ENCODE assay signal across 14 mouse cellular contexts in genomic region chr4:133970876-133971275, GRCm38 (mm10). TPM values are rescaled to one million over a fixed set of nuclear protein-coding genes. Genes with fewer than 3 reads are reported as not detected.
A peak's percentile ranks its signal among the peaks of the same experiment; 100 is the strongest.
DNase-seq lines count a peak whose midpoint lies in the region; ATAC-seq lines count a peak whose summit lies in the region.
"Had no signal": no experiment of that assay in that cellular context is flagged by ENCODE, and none has a peak within 500 bp of the region (broad histone marks: within the 10 kb centered on the region; RNA-seq: fewer than 3 reads in every experiment).

No protein-coding gene starts in this region.

- no peak for ATAC-seq in forebrain, embryonic 16.5 days
- no peak for ATAC-seq in midbrain, embryonic 12.5 days (ENCODE audit: low FRiP score, low read depth)

- H3K4me2 ChIP-seq in forebrain, embryonic 16.5 days (ENCODE audit: low read length): no peak overlapping the region
- H3K4me2 ChIP-seq in midbrain, embryonic 12.5 days (replicated peaks): no peak overlapping the region
- H3K4me2 ChIP-seq: embryonic facial prominence, embryonic 13.5 days; heart, embryonic 12.5 days had no signal

- peaks cover 70% of the 10 kb centered on the region for H3K36me3 ChIP-seq in forebrain, embryonic 10.5 days (replicated peaks)
- peaks cover 5% of the 10 kb centered on the region; the same call in 1 of the 2 replicates for H3K36me3 ChIP-seq in forebrain, embryonic 16.5 days (ENCODE audit: control insufficient read depth, insufficient read depth)
- peaks cover 13% of the 10 kb centered on the region for H3K36me3 ChIP-seq in midbrain, embryonic 12.5 days

- no peaks in the 10 kb centered on the region for H3K9me3 ChIP-seq in forebrain, embryonic 10.5 days
- no peaks in the 10 kb centered on the region for H3K9me3 ChIP-seq in forebrain, embryonic 16.5 days (ENCODE audit: control insufficient read depth, low read length)
- H3K9me3 ChIP-seq in midbrain, embryonic 12.5 days: no peaks in the 10 kb centered on the region
- H3K9me3 ChIP-seq: embryonic facial prominence, embryonic 13.5 days; heart, embryonic 12.5 days had no signal

- 84% methylated on average over 13 of the region's 13 CpGs for WGBS in forebrain, embryonic 10.5 days
- WGBS in forebrain, embryonic 16.5 days: 34% methylated on average over 13 of the region's 13 CpGs
- 80% methylated on average over 13 of the region's 13 CpGs for WGBS in midbrain, embryonic 12.5 days

- H3K4me3 ChIP-seq in forebrain, embryonic 10.5 days: no peak overlapping the region
- no peak overlapping the region for H3K4me3 ChIP-seq in forebrain, embryonic 16.5 days (replicated peaks; ENCODE audit: low read length)
- H3K4me3 ChIP-seq in midbrain, embryonic 12.5 days: no peak overlapping the region
- H3K4me3 ChIP-seq: embryonic facial prominence, embryonic 13.5 days; heart, embryonic 12.5 days; left cerebral cortex, adult 2 months had no signal

- H3K9ac ChIP-seq in forebrain, embryonic 16.5 days (replicated peaks; ENCODE audit: low read depth, low read length): no peak overlapping the region; the same call in 1 of the 2 replicates
- no peak overlapping the region for H3K9ac ChIP-seq in midbrain, embryonic 12.5 days (replicated peaks)
- H3K9ac ChIP-seq: embryonic facial prominence, embryonic 13.5 days; heart, embryonic 12.5 days had no signal

- H3K27me3 ChIP-seq in forebrain, embryonic 10.5 days (ENCODE audit: poor library complexity, severe bottlenecking): no peaks in the 10 kb centered on the region
- H3K27me3 ChIP-seq in forebrain, embryonic 16.5 days (replicated peaks; ENCODE audit: control insufficient read depth, insufficient read depth, low read length): no peaks in the 10 kb centered on the region
- no peaks in the 10 kb centered on the region for H3K27me3 ChIP-seq in midbrain, embryonic 12.5 days
- H3K27me3 ChIP-seq: embryonic facial prominence, embryonic 13.5 days; heart, embryonic 12.5 days had no signal

- DNase-seq in heart, adult 11 months: peak; percentile 92
- DNase-seq in heart, adult 8-10 months (ENCODE audit: low spot score): no peak
- DNase-seq in forebrain, embryonic 10.5 days (ENCODE audit: extremely low spot score, low spot score): no peak
- DNase-seq in kidney, adult 9 months: no peak
- no peak for DNase-seq in retina, embryonic 14.5 days (ENCODE audit: low spot score)
- DNase-seq in adrenal gland, postnatal 25 days: no peak
- DNase-seq: kidney, postnatal 25 days; liver had no signal

- peaks cover 47% of the 10 kb centered on the region for H3K4me1 ChIP-seq in forebrain, embryonic 10.5 days
- H3K4me1 ChIP-seq in forebrain, embryonic 16.5 days (replicated peaks; ENCODE audit: control insufficient read depth, insufficient read depth, low read length): peaks cover 44% of the 10 kb centered on the region
- H3K4me1 ChIP-seq in midbrain, embryonic 12.5 days: peaks cover 40% of the 10 kb centered on the region

- H3K27ac ChIP-seq in forebrain, embryonic 10.5 days: peak overlapping the region; percentile 100
- peak overlapping the region; percentile 99 for H3K27ac ChIP-seq in forebrain, embryonic 16.5 days (ENCODE audit: low read length)
- peak overlapping the region; percentile 98 for H3K27ac ChIP-seq in midbrain, embryonic 12.5 days (replicated peaks)
- H3K27ac ChIP-seq: embryonic facial prominence, embryonic 13.5 days; left cerebral cortex, adult 2 months had no signal

RNA-seq across cellular contexts. Expression of gene Hmgn2, which starts 2.4 kb away (rescaled TPM):
- total RNA-seq in heart, adult 8-10 months (2022): 100 to 1,000 TPM; 101 to 125 (median 116) TPM
- polyA plus RNA-seq in forebrain, embryonic 10.5 days (2016; fragmentation: Nextera tagmentation; extraction: Ambion mirVana): 3,760 and 3,774 TPM in 2 replicates
- polyA plus RNA-seq in forebrain, embryonic 16.5 days (2015; fragmentation: Nextera tagmentation; extraction: Ambion mirVana): 1,750 and 1,938 TPM in 2 replicates
- 3,003 and 3,059 TPM in 2 replicates for polyA plus RNA-seq in midbrain, embryonic 12.5 days (2016; fragmentation: Nextera tagmentation; extraction: Ambion mirVana)
- total RNA-seq in adrenal gland, postnatal 25 days (2021): 391 and 425 TPM in 2 replicates

RNA-seq across cellular contexts. Expression of gene Dhdds, which starts 29.8 kb away (rescaled TPM):
- 10 to 100 TPM; 33.6 to 44.8 (median 36.3) TPM for total RNA-seq in heart, adult 8-10 months (2022)
- polyA plus RNA-seq in forebrain, embryonic 10.5 days (2016; fragmentation: Nextera tagmentation; extraction: Ambion mirVana): 40.3 and 41.9 TPM in 2 replicates
- polyA plus RNA-seq in forebrain, embryonic 16.5 days (2015; fragmentation: Nextera tagmentation; extraction: Ambion mirVana): 52.5 and 60.9 TPM in 2 replicates
- 36.8 and 43.9 TPM in 2 replicates for polyA plus RNA-seq in midbrain, embryonic 12.5 days (2016; fragmentation: Nextera tagmentation; extraction: Ambion mirVana)
- 45.2 and 55.0 TPM in 2 replicates for total RNA-seq in adrenal gland, postnatal 25 days (2021)

RNA-seq across cellular contexts. Expression of gene Lin28a, which starts 47.8 kb away (rescaled TPM):
- total RNA-seq in heart, adult 8-10 months (2022): not detected
- 21.6 and 25.7 TPM in 2 replicates for polyA plus RNA-seq in forebrain, embryonic 10.5 days (2016; fragmentation: Nextera tagmentation; extraction: Ambion mirVana)
- not detected in 2 replicates for polyA plus RNA-seq in forebrain, embryonic 16.5 days (2015; fragmentation: Nextera tagmentation; extraction: Ambion mirVana)
- 3.3 and 3.4 TPM in 2 replicates for polyA plus RNA-seq in midbrain, embryonic 12.5 days (2016; fragmentation: Nextera tagmentation; extraction: Ambion mirVana)
- not detected in 2 replicates for total RNA-seq in adrenal gland, postnatal 25 days (2021)
- total RNA-seq: left cerebral cortex, adult 2 months had no signal
- polyA plus RNA-seq: embryonic facial prominence, embryonic 13.5 days; lung, embryonic 16.5 days had no signal
